12 mouse cellular contexts compared by ENCODE assay signal in the genomic region with DNA sequence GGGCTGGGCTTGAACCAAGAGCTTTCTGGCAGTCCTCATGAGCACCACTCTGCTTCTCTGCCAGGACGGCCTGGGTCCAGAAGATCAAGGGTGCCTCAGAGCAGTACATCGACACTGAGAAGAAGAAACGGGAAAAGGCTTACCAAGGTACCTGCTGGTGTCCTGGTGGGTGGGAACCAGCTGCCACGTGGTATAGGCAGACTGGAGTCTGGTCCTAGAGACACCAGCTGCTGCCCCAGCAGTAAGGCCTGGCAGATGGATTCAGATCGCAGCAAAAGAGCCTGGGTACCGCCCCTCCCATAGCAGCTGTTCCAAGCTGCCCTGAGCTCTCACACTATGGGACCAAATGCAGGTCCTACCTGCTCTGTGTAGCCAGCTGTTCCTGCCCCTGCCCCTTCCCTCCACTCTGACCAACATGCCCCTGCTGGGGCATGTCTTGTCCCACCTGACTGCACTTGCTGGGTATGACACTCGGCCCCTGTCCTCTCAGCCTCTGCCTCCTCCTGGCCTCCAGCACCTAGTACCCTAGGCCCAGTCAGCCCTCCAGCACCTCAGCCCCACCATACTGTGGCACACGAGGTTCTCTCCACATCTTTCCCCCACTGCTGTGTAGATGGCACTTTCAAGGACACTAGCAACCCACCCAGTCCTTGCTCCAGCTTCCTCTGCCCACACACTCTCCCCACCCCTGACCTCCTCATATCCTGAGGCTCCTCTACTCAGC. TPM values are rescaled to one million over a fixed set of nuclear protein-coding genes. Genes with fewer than 3 reads are reported as not detected.
DNase-seq lines count a peak whose midpoint lies in the region; ATAC-seq and TF ChIP-seq lines count a peak whose summit lies in the region.
"Had no signal": no experiment of that assay in that cellular context is flagged by ENCODE, and none has a peak within 500 bp of the region (broad histone marks: within the 10 kb centered on the region; RNA-seq: fewer than 3 reads in every experiment).

No protein-coding gene starts in this region.

- peak; percentile 85 for DNase-seq in left cerebral cortex, postnatal 4 days
- DNase-seq in left cerebral cortex, adult 18-20 months (ENCODE audit: low spot score in 2 of 2), result no peak
- DNase-seq in embryonic facial prominence, embryonic 14.5 days (ENCODE audit: low spot score), result peak; percentile 62
- DNase-seq in forebrain, embryonic 14.5 days (ENCODE audit: low spot score), result peak; percentile 10
- DNase-seq in liver, postnatal 0 days, result peak; percentile 10
- no peak for DNase-seq in yolk sac, embryonic 10.5 days (ENCODE audit: low spot score)
- no peak for DNase-seq in lung, postnatal 36 days
- DNase-seq: kidney, postnatal 10 days; thymus, postnatal 14 days had no signal

- TF ChIP-seq EP300 in liver, postnatal 0 days (IDR thresholded peaks at IDR 0.05; ENCODE audit: low read depth), result no peak

- no peaks in the 10 kb centered on the region for H3K9me3 ChIP-seq in embryonic facial prominence, embryonic 14.5 days (ENCODE audit: control insufficient read depth, low read length)
- H3K9me3 ChIP-seq in forebrain, embryonic 14.5 days (replicated peaks; ENCODE audit: control insufficient read depth, low read length), result no peaks in the 10 kb centered on the region
- no peaks in the 10 kb centered on the region for H3K9me3 ChIP-seq in liver, postnatal 0 days (ENCODE audit: low read length)

- intact Hi-C loops in left cerebral cortex, postnatal 4 days (cut with DNase I), result no loop called here

- no peak overlapping the region for H3K4me2 ChIP-seq in embryonic facial prominence, embryonic 14.5 days (ENCODE audit: low read depth, low read length)
- H3K4me2 ChIP-seq in forebrain, embryonic 14.5 days (ENCODE audit: low read length), result no peak overlapping the region
- no peak overlapping the region for H3K4me2 ChIP-seq in liver, postnatal 0 days (ENCODE audit: low read depth, low read length)

- TF ChIP-seq CTCF in liver, postnatal 0 days (IDR thresholded peaks at IDR 0.05; ENCODE audit: low read depth), result no peak

- no peak overlapping the region for H3K9ac ChIP-seq in embryonic facial prominence, embryonic 14.5 days (ENCODE audit: low read depth, low read length)
- no peak overlapping the region for H3K9ac ChIP-seq in forebrain, embryonic 14.5 days (ENCODE audit: low read length)
- H3K9ac ChIP-seq in liver, postnatal 0 days (replicated peaks), result no peak overlapping the region

- H3K27ac ChIP-seq in embryonic facial prominence, embryonic 14.5 days (replicated peaks; ENCODE audit: low read depth, low read length), result no peak overlapping the region
- no peak overlapping the region for H3K27ac ChIP-seq in forebrain, embryonic 14.5 days (ENCODE audit: low read depth, low read length)
- H3K27ac ChIP-seq in liver, postnatal 0 days (ENCODE audit: low read depth), result no peak overlapping the region
- H3K27ac ChIP-seq: macrophage had no signal

- ATAC-seq in embryonic facial prominence, embryonic 14.5 days (ENCODE audit: low read depth), result peak; percentile 90
- ATAC-seq in forebrain, embryonic 14.5 days, result peak; percentile 60; the same call in 1 of the 2 replicates
- ATAC-seq in liver, postnatal 0 days, result no peak
- no peak for ATAC-seq in granulocyte monocyte progenitor cell, adult 5-6 weeks (replicated peaks; ENCODE audit: poor library complexity, severe bottlenecking)

- no peak overlapping the region for H3K4me3 ChIP-seq in embryonic facial prominence, embryonic 14.5 days (ENCODE audit: low read depth, low read length)
- H3K4me3 ChIP-seq in forebrain, embryonic 14.5 days (ENCODE audit: low read depth, low read length), result no peak overlapping the region
- H3K4me3 ChIP-seq in liver, postnatal 0 days (ENCODE audit: low read depth, low read length), result no peak overlapping the region

- H3K4me1 ChIP-seq in embryonic facial prominence, embryonic 14.5 days (ENCODE audit: control insufficient read depth, insufficient read depth, low read length), result no peaks in the 10 kb centered on the region
- H3K4me1 ChIP-seq in forebrain, embryonic 14.5 days (ENCODE audit: control insufficient read depth, insufficient read depth, low read length), result no peaks in the 10 kb centered on the region
- no peaks in the 10 kb centered on the region for H3K4me1 ChIP-seq in liver, postnatal 0 days (ENCODE audit: insufficient read depth)

- H3K36me3 ChIP-seq in embryonic facial prominence, embryonic 14.5 days (ENCODE audit: control insufficient read depth, insufficient read depth, low read length), result peaks cover 59% of the 10 kb centered on the region
- H3K36me3 ChIP-seq in forebrain, embryonic 14.5 days (ENCODE audit: control insufficient read depth, insufficient read depth, low read length), result peaks cover 24% of the 10 kb centered on the region
- peaks cover 45% of the 10 kb centered on the region for H3K36me3 ChIP-seq in liver, postnatal 0 days (replicated peaks; ENCODE audit: insufficient read depth, low read length)

- 84% methylated on average over 8 of the region's 8 CpGs for WGBS in embryonic facial prominence, embryonic 14.5 days
- WGBS in forebrain, embryonic 14.5 days, result 79% methylated on average over 8 of the region's 8 CpGs
- WGBS in liver, postnatal 0 days (ENCODE audit: insufficient replicate concordance), result 69% methylated on average over 8 of the region's 8 CpGs

- H3K27me3 ChIP-seq in embryonic facial prominence, embryonic 14.5 days (replicated peaks; ENCODE audit: control insufficient read depth, insufficient read depth, low read length), result no peaks in the 10 kb centered on the region
- no peaks in the 10 kb centered on the region for H3K27me3 ChIP-seq in forebrain, embryonic 14.5 days (replicated peaks; ENCODE audit: control insufficient read depth, insufficient read depth, low read length)
- no peaks in the 10 kb centered on the region for H3K27me3 ChIP-seq in liver, postnatal 0 days (ENCODE audit: insufficient read depth, low read length)

RNA-seq across cellular contexts. Expression of gene Fam228a, which starts 29.2 kb away (rescaled TPM):
- 1 to 10 TPM; 2.3 to 2.7 TPM for total RNA-seq in left cerebral cortex, postnatal 4 days (2021)
- 1 to 10 TPM; 1.7 to 1.9 TPM for total RNA-seq in left cerebral cortex, adult 18-20 months (2021)
- polyA plus RNA-seq in embryonic facial prominence, embryonic 14.5 days (2014; fragmentation: Nextera tagmentation; extraction: Ambion mirVana), result 0.25 and 0.56 TPM in 2 replicates
- polyA plus RNA-seq in forebrain, embryonic 14.5 days (2014; fragmentation: Nextera tagmentation; extraction: Ambion mirVana), result 0.13 and 0.53 TPM in 2 replicates
- 0.07 TPM in 1 of 2 replicates, not detected in the other for polyA plus RNA-seq in liver, postnatal 0 days (2015; fragmentation: Nextera tagmentation; extraction: Ambion mirVana)
- total RNA-seq in granulocyte monocyte progenitor cell, adult 5-6 weeks (2014; fragmentation: Nextera tagmentation), result 0.26 and 0.70 TPM in 2 replicates
- not detected in 2 replicates for total RNA-seq in granulocyte monocyte progenitor cell, adult 5-6 weeks (2017)
- polyA plus RNA-seq: macrophage; small intestine, adult 2 months had no signal

RNA-seq across cellular contexts. Expression of gene Pfn4, which starts 59.8 kb away (rescaled TPM):
- total RNA-seq in left cerebral cortex, postnatal 4 days (2021), result 10 to 100 TPM in 1 of 2 experiments, 1 to 10 TPM in 1; 9.6 to 10.6 TPM
- total RNA-seq in left cerebral cortex, adult 18-20 months (2021), result 10 to 100 TPM; 10.8 to 11.0 TPM
- 5.0 and 5.4 TPM in 2 replicates for polyA plus RNA-seq in embryonic facial prominence, embryonic 14.5 days (2014; fragmentation: Nextera tagmentation; extraction: Ambion mirVana)
- 10.7 and 11.8 TPM in 2 replicates for polyA plus RNA-seq in forebrain, embryonic 14.5 days (2014; fragmentation: Nextera tagmentation; extraction: Ambion mirVana)
- polyA plus RNA-seq in liver, postnatal 0 days (2015; fragmentation: Nextera tagmentation; extraction: Ambion mirVana), result 0.60 and 0.72 TPM in 2 replicates
- total RNA-seq in granulocyte monocyte progenitor cell, adult 5-6 weeks (2014; fragmentation: Nextera tagmentation), result 0.70 TPM in 1 of 2 replicates, not detected in the other
- 0.78 and 1.3 TPM in 2 replicates for total RNA-seq in granulocyte monocyte progenitor cell, adult 5-6 weeks (2017)
- polyA plus RNA-seq: macrophage; small intestine, adult 2 months had no signal

Comparison
In these comparisons a context has a peak if more than half of its experiments do, and no peak if none do; other contexts are left out.
1. DNase-seq: peak in left cerebral cortex, postnatal 4 days (single experiment), embryonic facial prominence, embryonic 14.5 days (single experiment), forebrain, embryonic 14.5 days (single experiment) and liver, postnatal 0 days (single experiment); none in left cerebral cortex, adult 18-20 months (0 of 2), yolk sac, embryonic 10.5 days (single experiment) and lung, postnatal 36 days (single experiment).
2. ATAC-seq: peak in embryonic facial prominence, embryonic 14.5 days (single experiment) and forebrain, embryonic 14.5 days (single experiment); none in liver, postnatal 0 days (single experiment) and granulocyte monocyte progenitor cell, adult 5-6 weeks (single experiment).
3. RNA of gene Pfn4, which starts 59.8 kb away (total RNA-seq): 10.8 to 11.0 TPM in left cerebral cortex, adult 18-20 months and 9.6 to 10.6 TPM in left cerebral cortex, postnatal 4 days; 0.70 to 1.3 TPM in granulocyte monocyte progenitor cell, adult 5-6 weeks; every median in the first group is over 4 times any median in the second.